Mouse (Mus musculus) lung, postnatal 0 days (tissue): ENCODE results near the gene Spock1.

Experiments
- CTCF ChIP-seq: IDR thresholded peaks from 2 replicates; pipeline ENCODE4 v1.5.1; 2016; ENCODE audit warnings: antibody characterized with exemption, mild to moderate bottlenecking
- EP300 ChIP-seq: IDR thresholded peaks from 2 replicates; pipeline ENCODE4 v1.6.1; 2016; ENCODE audit warnings: antibody characterized with exemption, mild to moderate bottlenecking, control low read depth

GRCm38 (mm10) chr13:57786278-57786677 lies 121.9 kb downstream of the Spock1 start:
- TF ChIP-seq CTCF: no peak
- TF ChIP-seq EP300: no peak
